Mouse (Mus musculus) embryo, embryonic 10 days (tissue): ENCODE data around the gene Arpc2.

Experiments
- DNase-seq: peaks from one replicate; pipeline ENCODE4 v3.0.0-alpha.2; 2015; ENCODE audit warnings: low spot score

Arpc2 gene

DNA sequence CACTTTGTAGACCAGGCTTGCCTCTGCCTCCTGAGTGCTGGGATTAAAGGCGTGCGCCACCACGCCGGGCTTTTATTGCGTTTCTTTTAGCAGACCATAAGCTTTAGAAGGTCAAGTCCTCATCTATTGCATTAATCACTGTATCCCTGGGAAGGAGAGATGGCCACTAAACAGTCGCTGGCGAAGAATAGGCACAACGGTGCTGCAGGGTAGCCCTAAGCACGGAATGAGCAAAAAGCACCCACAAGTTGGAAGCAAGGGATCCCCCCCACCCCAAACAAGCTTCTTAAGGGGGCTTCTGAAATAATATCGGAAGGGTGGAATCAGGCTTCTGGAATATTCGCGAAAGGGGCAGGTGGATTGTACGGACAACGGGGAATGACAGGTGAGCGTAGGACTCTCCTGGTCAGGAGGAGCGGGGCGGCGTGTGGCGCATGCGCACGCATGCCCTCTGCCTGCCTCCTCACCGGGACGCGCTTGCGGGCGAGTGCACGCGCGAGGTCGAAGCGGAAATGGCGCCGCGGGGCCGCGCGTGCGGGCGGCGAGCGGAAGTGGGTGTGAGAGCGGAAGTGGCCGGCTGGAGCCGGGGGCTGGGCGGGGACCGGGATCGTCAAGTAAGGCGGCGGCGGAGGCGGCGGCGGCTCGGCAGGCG lies at the start of gene Arpc2:
Gene Arpc2 (plus strand): TSS at position 147 of the 652 bp plus-strand sequence.
- peak; percentile 97 for DNase-seq

DNA sequence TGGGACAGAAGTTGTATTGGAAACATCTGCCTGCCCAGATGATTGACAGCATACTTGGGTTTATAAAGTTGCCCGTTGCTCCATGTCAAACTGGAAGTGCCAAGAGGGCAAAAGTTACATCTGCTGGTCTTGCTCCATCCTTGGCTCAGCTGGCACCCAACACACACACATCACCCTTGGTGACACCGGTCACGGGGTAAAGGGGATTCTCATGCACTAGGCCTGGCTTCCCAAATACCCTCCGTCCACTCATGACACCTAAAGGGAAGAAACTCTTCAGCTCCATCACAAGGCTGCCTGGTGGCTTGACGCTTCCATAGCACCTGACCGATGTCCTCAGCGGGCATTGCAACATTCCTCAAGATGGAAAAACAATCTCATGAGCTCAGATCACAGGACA lies 45.4 kb upstream of the Arpc2 start:
- no peak for DNase-seq

DNA sequence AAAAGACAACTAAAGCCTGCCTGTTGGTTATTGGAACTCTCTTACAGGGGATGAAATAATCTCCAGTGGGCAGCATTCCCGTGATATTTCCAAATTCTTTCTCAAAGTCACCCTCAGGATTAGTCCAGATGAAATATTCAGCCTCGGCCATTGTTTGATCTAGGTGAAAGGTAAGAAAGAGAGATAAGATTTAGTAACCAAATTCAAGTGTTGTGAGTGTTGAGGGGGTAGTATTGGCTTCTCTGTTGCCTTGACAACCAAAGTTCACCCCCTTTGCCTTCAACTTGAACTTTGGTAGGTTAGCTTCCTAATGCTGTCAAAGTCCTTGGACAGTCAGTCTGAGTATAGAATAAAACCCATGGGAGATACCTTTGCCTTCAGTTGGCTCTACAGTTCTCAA lies 43.2 kb upstream of the Arpc2 start:
- DNase-seq, result no peak

DNA sequence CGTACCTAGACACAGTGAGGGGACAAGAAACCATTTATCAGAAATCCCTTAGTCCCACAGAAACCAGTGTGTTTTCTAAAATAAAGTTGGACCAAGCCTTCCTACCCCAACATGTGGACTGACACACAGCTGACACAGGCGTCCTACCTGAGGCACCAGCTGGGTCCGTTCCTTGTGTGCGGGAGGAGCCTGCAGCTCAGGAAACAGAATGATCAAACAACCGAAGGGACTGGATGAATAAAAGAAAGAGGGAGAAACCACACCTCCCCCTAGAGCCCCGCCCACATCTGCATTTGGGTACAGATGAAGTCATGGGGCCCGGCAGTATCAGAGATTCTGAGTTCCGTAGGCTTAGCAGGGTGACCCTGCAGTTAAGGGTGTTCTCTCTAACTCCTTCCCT lies 41.4 kb upstream of the Arpc2 start, which contains the start of gene Cxcr1:
Gene Cxcr1 (minus strand): TSS at position 187 of the 400 bp plus-strand sequence.
- no peak for DNase-seq

DNA sequence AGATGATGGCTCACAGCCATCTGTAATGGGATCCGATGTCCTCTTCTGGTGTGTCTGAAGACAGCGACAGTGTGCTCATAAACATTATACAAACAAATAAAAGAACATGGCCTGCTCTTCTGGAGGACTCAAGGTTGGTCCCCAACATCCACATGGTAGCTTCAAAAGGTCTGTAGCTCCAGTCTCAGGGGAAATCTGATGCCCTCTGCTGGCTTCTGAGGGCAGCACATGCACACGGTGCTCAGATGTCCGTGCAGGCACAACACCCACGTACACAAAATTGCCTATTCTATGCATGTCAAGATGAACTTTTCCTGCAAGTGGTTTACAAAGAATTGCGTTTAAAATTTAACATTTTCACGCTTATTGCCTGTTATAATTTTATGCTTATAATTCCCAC lies 39.9 kb upstream of the Arpc2 start:
- peak; percentile 50 for DNase-seq

DNA sequence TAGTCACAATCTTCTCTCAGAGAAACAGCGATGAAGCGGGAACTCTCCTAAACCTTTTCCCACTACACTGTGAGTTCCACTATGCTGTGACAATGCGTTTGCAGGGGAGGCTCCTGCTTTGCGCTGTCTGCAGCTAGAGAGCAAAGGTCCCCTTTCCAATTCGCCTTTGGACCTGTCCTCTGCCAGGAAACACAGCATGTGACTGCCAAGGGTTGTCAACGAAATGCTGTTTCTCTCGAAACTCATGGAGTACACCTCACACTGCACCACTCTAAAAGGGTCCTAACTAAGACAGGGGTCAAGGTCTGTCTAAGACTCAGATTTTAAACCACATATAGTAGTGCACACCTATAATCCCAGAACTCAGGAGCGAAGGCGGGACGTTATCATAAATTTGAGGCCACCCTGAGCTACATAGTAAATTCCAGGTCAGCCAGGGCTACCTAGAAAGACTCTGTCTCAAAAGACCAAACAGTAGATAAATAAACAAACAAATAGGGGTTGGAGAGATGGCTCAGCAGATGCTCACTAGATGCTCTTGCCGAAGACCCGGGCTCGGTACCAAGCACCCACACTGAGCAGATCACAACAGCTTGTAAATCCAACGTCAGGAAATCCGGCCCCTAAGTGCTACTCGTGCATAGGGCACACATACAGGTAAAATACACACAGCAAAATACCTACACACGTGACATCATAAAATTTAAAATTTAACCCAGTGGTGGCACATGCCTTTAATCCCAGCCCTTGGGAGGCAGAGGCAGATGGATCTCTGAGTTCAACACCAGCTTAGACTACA lies 39.1 kb upstream of the Arpc2 start:
- DNase-seq, result no peak

DNA sequence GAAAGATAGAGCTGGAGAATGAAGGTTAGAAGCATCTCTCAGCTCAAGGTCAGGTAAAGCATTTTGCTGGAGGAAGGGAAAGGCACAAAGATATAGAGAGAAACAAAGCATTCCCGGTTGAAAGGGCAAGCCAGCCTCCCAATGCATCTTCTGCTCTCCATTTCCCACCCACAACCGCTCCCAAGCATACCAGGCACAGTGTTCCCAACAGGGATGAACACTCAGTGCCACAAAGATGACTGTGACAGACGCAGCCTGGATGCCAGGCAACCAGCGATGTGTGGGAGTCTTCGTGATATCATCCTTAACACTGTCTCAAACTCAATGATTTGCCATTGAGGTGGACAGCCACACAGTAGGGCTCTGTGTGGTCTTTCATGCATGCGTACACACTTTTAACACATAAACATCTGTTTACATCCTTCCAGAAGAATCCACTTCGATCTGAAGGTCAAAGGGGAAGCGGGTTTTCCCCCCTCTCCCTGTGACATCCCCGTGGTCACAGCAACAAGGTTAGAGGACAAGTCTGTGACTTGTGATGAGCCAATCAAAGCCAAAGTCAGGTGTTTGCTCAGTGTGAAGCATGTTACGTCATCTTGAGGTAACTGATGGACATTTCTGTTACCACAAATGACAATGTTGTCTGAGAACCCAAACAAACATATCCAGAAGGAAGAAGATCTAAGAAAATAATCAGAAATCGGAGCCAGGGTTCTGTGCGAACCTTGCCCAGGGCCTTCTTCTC lies 38.0 kb upstream of the Arpc2 start:
- DNase-seq, result no peak

DNA sequence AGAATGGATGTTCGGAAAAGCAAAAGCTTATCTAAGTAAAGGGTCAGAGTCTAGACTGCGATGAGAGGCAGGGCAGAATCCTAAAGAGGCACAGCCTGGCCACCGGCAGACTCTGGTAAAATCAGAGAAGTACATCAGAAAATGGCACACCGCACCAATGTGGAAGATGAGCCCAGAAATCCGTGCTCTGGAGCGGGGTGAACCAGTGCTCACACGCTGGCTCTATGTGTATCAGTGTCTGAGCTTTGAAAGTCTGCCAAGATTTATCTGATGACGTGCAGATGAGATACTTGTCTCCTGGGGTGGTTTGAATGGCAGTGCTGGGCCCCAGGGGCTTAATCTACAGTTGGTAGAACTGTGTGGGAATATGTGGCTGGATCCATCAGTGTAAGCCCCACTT lies 36.8 kb upstream of the Arpc2 start:
- DNase-seq, result no peak

DNA sequence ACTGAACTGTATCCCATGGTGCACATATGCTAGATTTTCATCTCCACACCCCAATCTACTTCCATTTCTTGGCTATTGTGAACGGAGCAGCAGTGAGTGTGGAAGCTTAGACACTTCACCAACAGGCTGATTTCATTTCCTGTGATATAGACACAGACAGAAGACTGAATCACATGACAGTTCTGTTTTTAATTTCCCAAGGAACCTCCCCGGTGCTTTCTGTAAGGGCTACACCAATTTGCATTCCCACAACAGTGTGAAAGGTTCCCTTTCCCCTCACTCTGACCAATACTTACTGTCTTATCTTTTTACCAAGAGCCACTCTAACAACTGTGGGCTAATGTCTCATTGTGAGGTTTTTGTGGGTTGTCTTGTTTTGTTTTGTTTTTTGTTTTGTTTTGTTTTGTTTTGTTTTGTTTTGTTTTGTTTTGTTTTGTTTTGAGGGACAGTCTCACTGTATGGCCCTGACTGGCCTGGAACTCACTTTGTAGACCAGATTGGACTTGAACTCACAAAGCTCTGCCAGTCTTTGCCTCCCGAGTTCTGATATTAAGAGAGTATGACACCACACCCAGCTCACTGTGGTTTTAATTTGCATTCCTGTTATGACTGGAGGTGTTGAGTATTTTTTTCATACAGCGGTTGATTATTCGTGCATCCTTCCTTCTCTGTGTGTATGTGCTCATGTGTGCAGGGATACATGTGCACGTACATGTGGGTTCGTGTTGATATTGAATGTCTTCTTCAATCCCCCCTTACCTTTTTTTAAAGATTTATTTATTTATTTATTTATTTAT lies 34.6 kb upstream of the Arpc2 start:
- DNase-seq, result no peak

DNA sequence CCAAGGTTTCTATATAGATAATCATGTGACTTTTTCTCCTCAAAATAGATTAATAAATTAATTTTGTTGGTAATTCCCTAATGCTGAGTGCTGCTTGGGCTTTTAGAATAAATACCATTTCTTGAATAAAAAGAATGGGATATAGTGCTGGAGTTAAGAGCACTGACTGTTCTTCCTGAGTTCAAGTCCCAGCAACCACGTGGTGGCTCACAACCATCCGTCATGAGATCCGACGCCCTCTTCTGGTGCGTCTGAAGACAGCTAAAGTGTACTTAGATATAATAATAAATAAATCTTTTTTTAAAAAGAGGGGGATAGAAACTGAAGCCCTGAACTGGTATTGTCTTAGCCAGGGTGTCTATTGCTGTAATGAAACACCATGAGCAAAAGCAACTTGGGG lies 32.4 kb upstream of the Arpc2 start:
- no peak for DNase-seq

DNA sequence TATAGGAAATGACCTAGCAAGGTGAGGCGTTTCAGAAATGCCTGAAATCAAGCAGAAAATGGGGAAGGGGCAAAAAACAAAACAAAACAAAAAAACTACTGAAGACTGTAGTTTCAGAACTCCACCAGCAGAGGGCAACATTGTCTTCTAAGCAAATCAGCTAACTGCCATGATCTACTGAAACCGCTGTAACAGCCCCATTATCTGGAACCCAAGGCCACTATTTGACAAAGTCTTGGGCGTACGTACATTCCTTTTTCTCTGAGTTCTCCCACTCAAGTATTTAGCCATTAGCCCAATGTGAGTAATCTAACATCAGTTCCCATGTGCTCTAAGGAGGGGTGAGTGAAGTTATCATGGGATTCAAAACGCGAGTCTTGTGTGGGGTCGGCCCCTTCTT lies 30.0 kb upstream of the Arpc2 start:
- peak; percentile 61 for DNase-seq

DNA sequence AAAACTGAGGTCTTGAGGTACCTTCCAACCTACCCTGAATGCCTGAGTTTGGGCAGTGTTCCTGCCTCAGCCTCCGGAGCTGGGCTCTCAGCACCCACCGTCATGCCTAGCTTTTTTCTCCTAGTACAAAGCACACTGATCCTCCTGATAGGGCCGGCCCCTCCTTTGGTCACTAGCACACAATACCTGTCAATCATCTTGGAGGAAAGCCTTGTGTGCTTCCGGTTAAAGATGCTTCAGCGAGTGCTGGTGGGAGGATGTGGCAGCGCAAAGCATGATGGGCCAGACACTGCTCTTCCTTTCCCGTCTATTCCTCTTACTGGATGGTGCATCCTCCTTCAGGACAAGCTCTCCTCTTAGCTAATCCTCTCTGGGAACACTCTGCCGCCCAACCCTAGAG lies 29.2 kb upstream of the Arpc2 start:
- DNase-seq, result no peak

DNA sequence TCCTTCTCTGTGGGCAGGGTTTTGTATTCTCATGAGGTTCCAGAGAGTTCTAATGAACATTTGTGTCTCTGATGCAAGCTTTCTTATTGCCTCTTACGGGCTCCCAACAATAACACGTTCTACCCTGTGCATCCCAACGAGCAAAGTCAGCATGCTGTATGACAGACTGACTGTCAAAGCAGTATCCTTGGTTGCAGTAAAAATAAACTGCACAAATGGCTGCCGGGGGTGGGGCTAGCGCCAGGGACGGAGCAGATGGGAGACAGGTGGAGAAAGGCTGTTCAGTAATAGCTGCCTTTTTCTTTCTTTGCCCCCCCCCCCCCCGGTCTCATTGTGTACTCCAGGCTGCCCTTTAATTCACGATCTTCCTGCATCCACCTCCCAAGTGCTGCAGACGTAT lies 28.0 kb upstream of the Arpc2 start:
- DNase-seq, result no peak

DNA sequence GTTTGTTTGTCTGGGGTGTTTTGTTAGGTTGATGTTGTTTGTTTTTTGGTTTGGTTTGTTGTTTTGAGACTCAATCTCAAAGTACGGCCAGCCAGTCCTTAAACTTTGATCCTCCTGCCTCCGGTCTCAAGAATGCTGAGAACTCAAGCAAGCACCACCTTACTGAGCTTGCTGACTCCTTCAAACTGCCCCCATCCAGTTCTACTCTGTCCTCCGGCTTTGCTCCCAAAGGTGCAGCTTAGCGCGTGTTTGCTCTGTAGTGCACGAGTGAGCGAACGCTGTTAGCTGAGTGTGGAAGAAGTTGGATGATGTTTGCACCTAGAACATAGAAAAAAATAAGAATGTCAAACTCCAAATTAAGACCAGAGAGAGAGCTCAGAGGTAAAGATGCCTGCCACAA lies 26.9 kb upstream of the Arpc2 start:
- no peak for DNase-seq

DNA sequence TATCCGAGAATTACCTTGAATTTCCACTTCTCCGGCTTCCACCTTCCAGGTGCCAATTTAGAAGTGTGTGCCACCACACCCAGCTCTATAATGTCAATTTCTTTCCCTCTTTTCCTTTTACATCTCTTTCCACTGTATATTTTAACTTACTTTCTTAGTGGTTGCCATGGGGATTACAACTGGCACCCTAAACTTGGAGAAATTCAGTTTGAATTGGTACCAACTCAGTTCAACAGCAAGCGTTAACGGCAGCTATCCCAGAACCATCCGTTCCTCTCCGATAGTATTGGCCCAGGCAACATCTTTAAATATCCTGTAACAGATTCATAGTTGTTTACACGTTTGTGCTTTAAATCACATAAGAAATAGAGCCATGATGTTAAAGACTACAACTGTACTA lies 16.0 kb upstream of the Arpc2 start:
- DNase-seq, result no peak

DNA sequence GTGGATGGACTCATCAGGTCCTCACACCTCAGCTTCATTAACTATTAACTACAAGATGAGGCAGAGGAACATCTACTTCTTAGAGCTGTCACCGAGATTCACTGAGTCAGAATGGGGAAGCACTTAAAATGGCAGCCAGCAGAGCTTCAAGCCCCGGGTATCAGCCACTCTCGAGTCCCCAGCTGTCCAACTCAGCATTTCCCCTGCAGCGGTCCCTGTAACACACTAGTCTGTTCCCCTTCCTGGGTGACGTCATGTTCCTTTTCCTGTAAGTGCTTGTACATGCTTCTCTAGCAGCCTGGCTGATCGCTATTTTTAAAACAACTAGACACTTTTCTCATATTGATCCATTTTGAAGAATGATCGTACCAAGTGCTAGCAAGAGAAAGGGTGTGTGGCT lies 8.6 kb upstream of the Arpc2 start:
- DNase-seq, result no peak

DNA sequence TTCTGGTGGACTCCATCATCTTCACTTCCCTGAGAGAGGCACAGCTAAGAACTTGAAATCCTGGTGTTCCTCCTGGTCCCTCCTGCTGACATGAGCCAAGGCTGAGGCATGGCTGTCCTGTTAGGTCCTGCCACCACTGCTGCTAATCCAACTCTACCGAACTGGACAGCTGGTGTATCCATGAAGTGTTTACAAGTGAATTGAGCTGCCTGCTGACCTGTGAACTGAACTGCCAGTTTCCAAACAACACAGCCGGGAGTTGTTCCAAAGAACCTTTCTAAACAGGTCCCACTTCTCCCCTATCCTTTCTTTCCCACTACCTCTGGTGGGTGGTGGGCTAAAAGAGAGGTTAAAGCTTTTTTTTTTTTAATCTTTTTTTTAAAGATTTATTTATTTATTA lies 5.9 kb upstream of the Arpc2 start:
- no peak for DNase-seq

DNA sequence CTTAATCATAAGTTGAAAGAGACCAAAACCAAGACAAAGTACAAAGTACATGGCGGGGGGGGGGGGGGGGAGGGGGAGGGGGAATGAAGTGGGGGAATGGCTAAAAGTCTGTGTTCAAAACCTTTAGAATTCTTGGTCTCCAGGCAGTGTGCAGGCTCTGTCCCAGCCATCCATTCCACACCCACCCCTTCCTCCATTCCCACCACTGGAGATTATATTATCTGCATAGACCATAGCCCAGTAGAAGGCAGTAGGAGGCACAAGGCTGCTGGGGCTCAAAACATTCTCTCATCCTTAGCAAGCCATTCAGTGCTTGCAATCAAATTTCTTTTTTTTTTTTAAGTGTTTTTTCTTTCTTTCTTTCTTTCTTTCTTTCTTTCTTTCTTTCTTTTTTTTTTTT lies 4.9 kb upstream of the Arpc2 start:
- DNase-seq, result no peak

DNA sequence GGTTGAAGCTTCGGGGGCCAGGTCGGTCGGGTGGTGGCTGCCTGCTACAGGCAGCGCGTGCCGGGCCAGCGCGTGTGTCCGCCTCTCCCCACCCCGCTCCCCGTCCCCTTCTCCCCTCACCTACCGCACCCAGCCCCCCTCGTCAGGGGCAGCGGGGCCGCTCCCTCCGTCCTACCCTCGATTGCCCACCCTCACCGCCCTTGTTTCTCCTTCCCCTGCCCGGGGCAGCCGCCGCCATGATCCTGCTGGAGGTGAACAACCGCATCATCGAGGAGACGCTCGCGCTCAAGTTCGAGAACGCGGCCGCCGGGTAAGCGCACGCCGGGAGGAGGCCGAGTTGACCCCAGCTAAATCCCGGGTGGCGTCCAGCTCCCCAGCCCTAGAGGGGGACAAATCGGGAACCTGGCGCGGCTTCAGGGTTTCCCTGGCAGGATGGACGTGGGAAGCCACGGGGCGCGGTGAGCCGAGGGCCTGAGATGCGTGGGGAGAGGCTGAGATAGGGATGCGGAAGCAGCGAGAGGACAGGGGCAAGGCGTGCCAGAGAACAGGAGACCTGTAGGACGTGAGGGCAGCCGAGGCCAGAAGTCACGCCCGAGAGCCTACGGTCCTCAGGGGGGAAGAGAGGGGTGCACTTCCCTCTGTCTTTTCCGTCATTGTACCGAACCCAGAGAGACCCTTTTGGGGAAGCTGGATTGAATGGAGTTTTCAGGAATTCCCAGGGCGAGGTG lies 870 bp downstream of the Arpc2 start:
- peak; percentile 49 for DNase-seq

DNA sequence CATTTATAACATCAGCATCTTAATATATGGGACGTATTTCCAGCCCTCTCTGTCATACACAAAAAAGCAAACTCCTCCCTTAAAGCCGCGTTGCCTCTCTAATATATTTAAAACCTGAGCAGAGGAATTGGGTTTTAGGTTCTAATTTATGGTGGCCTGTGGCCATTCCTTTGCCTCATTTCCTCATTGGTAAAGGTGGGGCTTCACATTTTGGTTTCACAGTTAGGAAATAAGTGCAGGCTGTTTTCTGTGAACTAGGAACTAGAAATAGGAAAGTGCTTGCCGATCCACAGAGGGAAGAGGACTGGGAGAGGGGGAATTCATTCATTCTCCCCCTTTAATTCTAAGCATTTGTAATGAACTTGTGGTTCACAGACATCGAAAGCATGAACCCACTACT lies 1.8 kb downstream of the Arpc2 start:
- no peak for DNase-seq

DNA sequence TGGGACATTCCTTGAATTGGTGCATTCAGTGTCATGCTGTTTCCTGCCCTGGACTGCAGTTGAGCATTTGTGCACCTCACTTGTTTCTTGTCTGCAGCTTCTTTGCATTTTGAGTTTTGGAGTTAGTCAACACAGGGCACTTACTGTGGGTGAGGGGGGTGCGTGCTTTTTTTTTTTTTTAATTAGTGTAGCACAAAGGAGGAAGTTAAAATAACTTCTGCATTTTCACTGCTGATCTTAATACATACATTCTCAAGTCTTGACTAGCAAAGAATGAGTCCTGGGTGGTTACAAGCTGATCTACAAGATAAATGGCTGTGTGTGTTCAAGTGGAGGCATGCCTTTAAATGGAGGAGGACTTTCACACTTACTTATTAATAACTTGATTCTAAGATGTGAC lies 2.3 kb downstream of the Arpc2 start:
- no peak for DNase-seq

DNA sequence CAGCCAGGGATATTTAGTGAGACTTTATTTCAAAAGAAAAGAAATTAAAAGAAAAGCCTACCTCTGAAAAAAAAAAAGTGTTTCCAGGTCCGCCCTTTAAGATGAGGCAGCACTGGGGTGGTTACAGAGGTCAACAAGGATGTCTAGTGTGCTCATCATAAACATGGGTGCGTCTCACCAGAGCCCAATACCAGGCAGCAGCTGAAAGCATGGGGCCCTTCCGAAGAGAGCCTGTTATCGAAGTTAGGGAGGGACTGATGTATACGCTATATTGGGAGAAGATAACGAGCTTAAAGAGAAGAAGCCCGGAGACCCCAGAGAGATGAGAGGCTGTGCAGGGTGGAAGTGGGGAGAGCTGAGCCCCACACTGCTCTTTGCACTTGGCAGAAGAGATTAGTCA lies 3.3 kb downstream of the Arpc2 start:
- DNase-seq, result no peak
